ENCODE assay signal across 8 mouse cellular contexts in genomic region chr11:75092656-75093055, GRCm38 (mm10).
A peak's percentile ranks its signal among the peaks of the same experiment; 100 is the strongest.
DNase-seq lines count a peak whose midpoint lies in the region; ATAC-seq and TF ChIP-seq lines count a peak whose summit lies in the region.

No protein-coding gene starts in this region.

- H3K27me3 ChIP-seq in intestine, postnatal 0 days (replicated peaks; ENCODE audit: control insufficient read depth, insufficient read depth, low read length), result no peaks in the 10 kb centered on the region
- H3K27me3 ChIP-seq in forebrain, embryonic 10.5 days (ENCODE audit: poor library complexity, severe bottlenecking), result no peaks in the 10 kb centered on the region
- H3K27me3 ChIP-seq in forebrain, embryonic 11.5 days (ENCODE audit: control insufficient read depth, insufficient read depth, low read length), result no peaks in the 10 kb centered on the region

- no peaks in the 10 kb centered on the region for H3K36me3 ChIP-seq in intestine, postnatal 0 days (ENCODE audit: control insufficient read depth, insufficient read depth)
- H3K36me3 ChIP-seq in forebrain, embryonic 10.5 days (replicated peaks), result peaks cover 2% of the 10 kb centered on the region
- H3K36me3 ChIP-seq in forebrain, embryonic 11.5 days (ENCODE audit: control insufficient read depth, insufficient read depth, low read length), result no peaks in the 10 kb centered on the region

- H3K4me3 ChIP-seq in lung, adult 2 months (replicated peaks; ENCODE audit: extremely low read depth, low read depth, low read length), result no peak overlapping the region
- H3K4me3 ChIP-seq in intestine, postnatal 0 days (ENCODE audit: low read depth, low read length), result no peak overlapping the region
- no peak overlapping the region for H3K4me3 ChIP-seq in forebrain, embryonic 10.5 days
- no peak overlapping the region for H3K4me3 ChIP-seq in forebrain, embryonic 11.5 days (ENCODE audit: low read depth, low read length)

- H3K4me2 ChIP-seq in intestine, postnatal 0 days (replicated peaks; ENCODE audit: low read depth), result no peak overlapping the region
- no peak overlapping the region for H3K4me2 ChIP-seq in forebrain, embryonic 11.5 days (ENCODE audit: low read depth, low read length, severe bottlenecking)

- peak overlapping the region; percentile 35; the same call in 1 of the 2 replicates for H3K27ac ChIP-seq in intestine, postnatal 0 days (ENCODE audit: low read depth, low read length)
- no peak overlapping the region for H3K27ac ChIP-seq in forebrain, embryonic 10.5 days
- H3K27ac ChIP-seq in forebrain, embryonic 11.5 days (ENCODE audit: low read depth, low read length), result no peak overlapping the region

- H3K9me3 ChIP-seq in intestine, postnatal 0 days (ENCODE audit: control insufficient read depth), result no peaks in the 10 kb centered on the region
- H3K9me3 ChIP-seq in forebrain, embryonic 10.5 days, result no peaks in the 10 kb centered on the region
- H3K9me3 ChIP-seq in forebrain, embryonic 11.5 days (ENCODE audit: control insufficient read depth, low read length), result no peaks in the 10 kb centered on the region

- WGBS in lung, adult 2 months, result 50% methylated on average over 5 of the region's 5 CpGs
- 62% methylated on average over 5 of the region's 5 CpGs for WGBS in intestine, postnatal 0 days
- 80% methylated on average over 5 of the region's 5 CpGs for WGBS in forebrain, embryonic 10.5 days
- 84% methylated on average over 5 of the region's 5 CpGs for WGBS in forebrain, embryonic 11.5 days

- TF ChIP-seq POLR2A in lung, adult 2 months (IDR thresholded peaks at IDR 0.05; ENCODE audit: borderline replicate concordance, extremely low read depth, low read depth, low read length), result no peak

- no peak overlapping the region for H3K9ac ChIP-seq in intestine, postnatal 0 days (ENCODE audit: low read depth, low read length)
- no peak overlapping the region for H3K9ac ChIP-seq in forebrain, embryonic 11.5 days (ENCODE audit: low read length)

- peaks cover 9% of the 10 kb centered on the region for H3K4me1 ChIP-seq in lung, adult 2 months (ENCODE audit: control insufficient read depth, insufficient read depth, low read length)
- no peaks in the 10 kb centered on the region for H3K4me1 ChIP-seq in intestine, postnatal 0 days (replicated peaks; ENCODE audit: control insufficient read depth, insufficient read depth, low read length)
- no peaks in the 10 kb centered on the region for H3K4me1 ChIP-seq in forebrain, embryonic 10.5 days
- no peaks in the 10 kb centered on the region for H3K4me1 ChIP-seq in forebrain, embryonic 11.5 days (replicated peaks; ENCODE audit: control insufficient read depth, insufficient read depth, low read length)

- peak; percentile 50 for ATAC-seq in common myeloid progenitor, adult 5-6 weeks (replicated peaks; ENCODE audit: low read depth, poor library complexity, severe bottlenecking)
- no peak for ATAC-seq in intestine, postnatal 0 days
- peak; percentile 52 for ATAC-seq in megakaryocyte, adult 5-6 weeks (ENCODE audit: poor library complexity, severe bottlenecking)
- ATAC-seq in forebrain, embryonic 11.5 days (replicated peaks; ENCODE audit: low FRiP score), result no peak

- no peak for TF ChIP-seq CTCF in lung, adult 2 months (IDR thresholded peaks at IDR 0.05; ENCODE audit: insufficient read depth, low read length)
- TF ChIP-seq CTCF in intestine, postnatal 0 days (IDR thresholded peaks at IDR 0.05; ENCODE audit: low read depth), result peak; percentile 15; the same call in 1 of the 2 replicates

- DNase-seq in lung, adult 18-20 months, result peak; percentile 32 to 35
- DNase-seq in lung, adult 2 months, result no peak
- no peak for DNase-seq in forebrain, embryonic 10.5 days (ENCODE audit: extremely low spot score, low spot score)
- no peak for DNase-seq in frontal cortex, adult 2 months (ENCODE audit: extremely low spot score in 1 of 2, low spot score in 1 of 2)
- DNase-seq in forebrain, embryonic 11.5 days (ENCODE audit: low spot score), result no peak

Comparison
In these comparisons a context has a peak if more than half of its experiments do, and no peak if none do; other contexts are left out.
1. DNase-seq: peak in lung, adult 18-20 months (2 of 2); none in lung, adult 2 months (single experiment), forebrain, embryonic 10.5 days (single experiment), frontal cortex, adult 2 months (0 of 2) and forebrain, embryonic 11.5 days (single experiment).
2. ATAC-seq: peak in common myeloid progenitor, adult 5-6 weeks (single experiment) and megakaryocyte, adult 5-6 weeks (single experiment); none in intestine, postnatal 0 days (single experiment) and forebrain, embryonic 11.5 days (single experiment).